Mouse (Mus musculus) retina, postnatal 1 day (tissue): Measurements from ENCODE around the gene Cdca7l.
A peak's percentile ranks its signal among the peaks of the same experiment; 100 is the strongest.
"Not testable (repeated sequence)": the region's sequence is repeated elsewhere in the genome, so short reads cannot be mapped to it uniquely, and the experiment has no call there.

Experiments used
- DNase-seq: peaks from one replicate; pipeline ENCODE4 v3.0.0-alpha.2; 2012

The Cdca7l gene

DNA sequence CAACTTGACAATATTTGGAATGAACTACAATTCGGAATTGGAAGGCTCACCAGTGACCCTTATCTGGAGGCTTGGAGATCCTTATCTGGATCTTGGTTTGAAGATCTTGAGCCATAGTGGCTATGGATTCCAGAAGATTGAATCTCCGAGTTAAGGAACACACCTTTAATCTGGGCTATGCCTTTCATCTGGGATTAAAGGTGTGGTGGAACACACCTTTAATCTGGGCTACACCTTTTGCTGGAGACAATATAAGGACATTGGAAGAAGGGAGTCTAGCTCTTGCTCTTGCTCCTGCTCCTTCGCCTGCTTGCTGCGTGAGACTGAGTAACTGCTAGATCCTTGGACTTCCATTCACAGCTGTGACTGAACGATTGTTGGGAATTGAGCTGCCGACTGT, at the start of gene Cdca7l:
Cdca7l (plus strand) TSS at position 301 of the 400 bp plus-strand sequence.
- not testable (repeated sequence) for DNase-seq

GRCm38 (mm10) chr12:117756010-117756409, 48.1 kb upstream of the Cdca7l start:
- DNase-seq: no peak

GRCm38 (mm10) chr12:117760373-117760772, 43.7 kb upstream of the Cdca7l start:
- no peak for DNase-seq

DNA sequence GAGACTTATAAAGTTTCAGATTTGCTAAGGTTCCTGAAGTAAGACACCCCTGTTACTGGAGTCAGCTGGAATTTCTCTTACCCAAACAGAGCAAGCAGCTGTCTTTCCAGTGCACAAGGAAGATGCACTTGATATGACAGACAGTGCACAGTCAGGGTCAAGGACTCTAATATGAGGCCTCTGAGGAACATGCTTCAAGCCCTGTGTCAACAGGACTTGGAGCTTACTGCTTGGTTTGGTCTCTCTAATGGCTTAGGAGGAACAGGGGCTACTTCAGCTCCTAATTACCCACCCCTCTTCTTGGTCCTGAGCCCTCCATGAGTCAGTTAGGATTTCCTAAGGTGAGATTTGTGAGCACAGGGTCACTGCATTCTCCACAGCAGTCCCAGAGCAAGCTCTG, 43.2 kb upstream of the Cdca7l start:
- no peak for DNase-seq

GRCm38 (mm10) chr12:117761698-117762097, 42.4 kb upstream of the Cdca7l start:
- peak; percentile 54 for DNase-seq

GRCm38 (mm10) chr12:117763247-117763646, 40.8 kb upstream of the Cdca7l start:
- DNase-seq: no peak

GRCm38 (mm10) chr12:117764839-117765238, 39.2 kb upstream of the Cdca7l start:
- peak; percentile 93 for DNase-seq

DNA sequence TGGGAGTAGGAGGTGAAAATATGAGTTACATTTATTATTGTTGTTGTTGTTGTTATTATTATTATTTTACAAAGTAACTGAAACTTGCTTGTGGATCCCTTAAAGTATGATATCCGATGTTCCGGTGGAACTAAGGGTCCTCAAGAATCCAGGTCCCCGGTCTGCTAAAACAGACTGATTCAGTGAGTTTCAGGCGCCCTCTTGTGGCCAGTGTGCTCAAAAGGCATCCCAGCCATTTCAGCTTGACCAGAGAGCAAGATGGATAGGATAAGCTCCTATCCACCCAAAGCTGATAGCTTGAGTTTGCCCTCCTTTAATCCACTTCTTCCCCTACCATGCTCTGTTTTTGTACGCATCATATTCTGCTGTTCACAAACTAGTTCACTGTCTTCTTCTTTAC, 35.0 kb upstream of the Cdca7l start:
- peak; percentile 87 for DNase-seq

DNA sequence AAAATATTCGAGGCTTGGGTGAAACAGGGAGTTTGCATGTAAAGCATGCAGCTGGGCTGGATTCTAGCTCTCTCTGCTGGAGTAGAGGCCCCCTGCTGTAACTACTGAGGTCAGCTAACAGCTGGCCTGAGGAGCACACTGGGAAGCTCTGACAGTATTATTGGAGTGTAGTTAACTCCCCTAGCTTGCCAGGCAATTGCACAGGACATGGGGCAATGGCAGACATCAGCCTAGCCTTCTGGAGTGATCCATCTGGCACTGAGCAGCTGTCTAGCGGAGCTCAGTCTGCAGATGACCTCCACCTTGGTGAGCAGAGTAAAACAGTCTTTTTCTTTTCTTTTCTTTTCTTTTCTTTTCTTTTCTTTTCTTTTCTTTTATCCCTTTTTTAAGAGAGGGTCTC, 33.9 kb upstream of the Cdca7l start:
- DNase-seq: peak; percentile 40

- DNase-seq: no peak
Observed at GRCm38 (mm10) chr12:117771156-117771555, 32.9 kb upstream of the Cdca7l start.

- peak; percentile 86 for DNase-seq
Observed at GRCm38 (mm10) chr12:117772638-117773037, 31.5 kb upstream of the Cdca7l start.

GRCm38 (mm10) chr12:117776841-117777240, 27.2 kb upstream of the Cdca7l start:
- peak; percentile 77 for DNase-seq

GRCm38 (mm10) chr12:117781360-117781759, 22.7 kb upstream of the Cdca7l start:
- DNase-seq: no peak

GRCm38 (mm10) chr12:117783426-117783825, 20.7 kb upstream of the Cdca7l start:
- peak; percentile 29 for DNase-seq

GRCm38 (mm10) chr12:117786621-117787020, 17.5 kb upstream of the Cdca7l start:
- DNase-seq: no peak

GRCm38 (mm10) chr12:117788513-117789011, 15.5 kb upstream of the Cdca7l start:
- DNase-seq: peak; percentile 43

DNA sequence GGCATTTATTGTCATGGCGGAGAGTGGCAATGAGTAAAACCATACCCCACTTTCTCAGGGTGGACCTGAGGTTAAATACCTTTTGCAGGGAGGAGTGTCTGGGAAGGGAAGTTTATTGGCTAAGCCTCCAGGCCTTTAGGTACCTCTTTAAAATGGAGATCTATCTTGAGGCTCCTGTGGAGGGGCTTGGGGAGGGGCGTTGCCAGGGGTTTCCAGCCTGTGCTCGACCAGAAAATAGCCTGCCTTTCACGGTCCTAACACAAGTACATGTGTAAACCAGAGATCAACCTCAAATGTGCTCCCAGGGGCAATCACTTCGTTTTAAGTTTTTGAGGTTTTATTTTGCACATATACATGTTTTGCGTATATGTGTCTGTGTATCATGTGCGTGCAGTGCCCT, 15.1 kb upstream of the Cdca7l start:
- DNase-seq: no peak

GRCm38 (mm10) chr12:117795303-117795702, 8.8 kb upstream of the Cdca7l start:
- DNase-seq: no peak

DNA sequence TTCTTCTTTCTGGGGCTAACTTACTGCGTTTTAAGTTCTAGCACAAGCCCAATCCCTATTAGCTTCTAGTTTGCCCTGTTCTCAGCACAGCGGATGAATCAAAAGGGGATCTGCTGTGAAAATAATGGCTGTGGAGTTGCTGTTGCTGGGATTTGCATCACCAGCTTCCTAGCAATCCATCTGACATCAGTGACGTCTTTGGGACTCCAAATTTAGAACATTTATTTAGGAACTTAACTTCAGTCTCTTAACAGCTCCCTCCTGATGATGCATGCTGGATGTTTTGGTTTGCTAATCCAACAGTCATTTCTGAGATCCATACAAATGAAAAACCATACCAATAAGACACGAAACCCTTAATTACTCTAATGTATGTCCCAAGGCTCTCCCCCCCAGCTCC, 1.5 kb downstream of the Cdca7l start:
- DNase-seq: peak; percentile 17

GRCm38 (mm10) chr12:117806007-117806451, 1.9 kb downstream of the Cdca7l start:
- peak; percentile 85 for DNase-seq

- peak; percentile 73 for DNase-seq
Observed at GRCm38 (mm10) chr12:117806470-117806869, 2.4 kb downstream of the Cdca7l start.

DNA sequence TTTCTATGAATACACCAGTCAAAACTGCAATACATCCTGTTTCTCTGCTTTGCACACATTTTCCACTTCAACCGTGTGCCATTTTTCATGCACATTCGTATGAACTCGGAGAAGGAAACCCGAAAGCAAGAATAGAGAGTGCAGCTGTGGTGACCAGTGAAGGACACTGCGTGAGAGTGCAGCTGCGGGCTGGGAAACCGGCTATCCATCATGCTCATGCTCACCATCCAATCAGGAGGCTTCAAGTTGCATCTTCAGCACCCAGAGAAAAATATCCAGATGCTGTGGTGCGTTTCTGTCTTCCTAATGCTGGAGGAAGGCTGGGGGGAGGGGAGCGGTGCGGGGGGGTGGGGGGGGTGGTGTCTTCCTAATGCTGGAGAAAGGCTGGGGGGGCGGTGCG, 3.5 kb downstream of the Cdca7l start:
- DNase-seq: peak; percentile 67

GRCm38 (mm10) chr12:117808355-117809326, 4.6 kb downstream of the Cdca7l start:
- peak; percentile 54 for DNase-seq
